Comparison of ENCODE assay signal across 22 mouse cellular contexts in the genomic region with DNA sequence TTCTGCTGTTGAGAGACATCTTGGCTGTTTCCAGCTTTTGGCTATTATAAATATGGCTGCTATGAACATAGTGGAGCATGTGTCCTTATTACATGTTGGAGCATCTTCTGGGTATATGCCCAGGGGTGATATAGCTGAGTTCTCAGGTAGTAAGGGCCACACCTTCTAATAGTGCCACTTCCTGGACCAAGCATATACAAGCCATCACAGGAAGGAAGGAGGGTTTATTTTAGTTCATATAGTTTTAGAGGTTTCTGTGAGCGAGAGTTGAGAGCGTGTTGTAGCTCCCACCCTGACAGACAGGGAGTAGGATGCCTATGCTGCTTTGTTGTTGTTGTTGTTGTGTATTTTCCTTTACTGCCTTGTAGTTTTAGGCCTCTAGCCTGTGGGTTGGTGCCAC. TPM values are rescaled to one million over a fixed set of nuclear protein-coding genes. Genes with fewer than 3 reads are reported as not detected.
DNase-seq lines count a peak whose midpoint lies in the region; ATAC-seq lines count a peak whose summit lies in the region.
"Had no signal": no experiment of that assay in that cellular context is flagged by ENCODE, and none has a peak within 500 bp of the region (broad histone marks: within the 10 kb centered on the region; RNA-seq: fewer than 3 reads in every experiment).

No protein-coding gene starts in this region.

- ATAC-seq in activated CD4-positive, CD25-positive, alpha-beta regulatory T cell, adult 4 months = peak; percentile 60
- ATAC-seq: forebrain, embryonic 14.5 days; forebrain, embryonic 16.5 days; Patski had no signal

- peak; percentile 29 for DNase-seq in heart, adult 11 months
- DNase-seq in heart, postnatal 4 days = no peak
- DNase-seq in retina, embryonic 14.5 days (ENCODE audit: low spot score) = no peak
- no peak for DNase-seq in urinary bladder, adult 2 months (ENCODE audit: low spot score)
- DNase-seq: adrenal gland, adult 2 months; adrenal gland, postnatal 10 days; adrenal gland, postnatal 25 days; B cell, adult 2 months; cerebellum, adult 11 months; cerebellum, adult 18-20 months; cerebellum, adult 8-10 months; cerebellum, adult 9-11 months; cerebellum, postnatal 14 days; cerebellum, postnatal 36 days; embryo, embryonic 11 days had no signal

RNA-seq across cellular contexts. Expression of gene Ncapg, which starts 15.5 kb away (rescaled TPM):
- total RNA-seq in heart, postnatal 4 days (2021) = 10 to 100 TPM; 17.7 to 19.8 TPM
- 10 to 100 TPM; 20.7 to 27.0 TPM for polyA plus RNA-seq in activated CD4-positive, CD25-positive, alpha-beta regulatory T cell, adult 4 months (2017; shearing (Covaris generic))
- 0.97 and 1.2 TPM in 2 replicates for polyA plus RNA-seq in urinary bladder, adult 2 months (2012; rRNA removed)

RNA-seq across cellular contexts. Expression of gene Fam184b, which starts 45.8 kb away (rescaled TPM):
- total RNA-seq in heart, postnatal 4 days (2021) = under 1 TPM in 1 of 2 experiments, not detected in 1; 0.12 TPM
- polyA plus RNA-seq in activated CD4-positive, CD25-positive, alpha-beta regulatory T cell, adult 4 months (2017; shearing (Covaris generic)) = under 1 TPM in 1 of 2 experiments, not detected in 1; 0.25 TPM
- polyA plus RNA-seq in urinary bladder, adult 2 months (2012; rRNA removed) = 0.01 and 0.03 TPM in 2 replicates
- total RNA-seq: common myeloid progenitor, adult 5-6 weeks had no signal
- polyA plus RNA-seq: adrenal gland, adult 2 months; erythroblast, embryonic 14.5 days; G1E had no signal
